In genomic region chr11:116440408-116441068, GRCm38 (mm10) we compare ENCODE assay signal across 1 mouse cellular context.
TF ChIP-seq lines count a peak whose summit lies in the region.

No protein-coding gene starts in this region.

TF ChIP-seq in CH12.LX, 34 proteins besides CTCF, POLR2A, EP300 and RAD21:
- TF ChIP-seq TBP (conservative IDR thresholded peaks at IDR 0.05; ENCODE audit: low read depth, low read length) = no peak
- TF ChIP-seq ZMIZ1 (IDR thresholded peaks at IDR 0.05; ENCODE audit: low read depth, low read length) = peak; percentile 1; the same call in 1 of the 2 replicates
- TF ChIP-seq MAZ (IDR thresholded peaks at IDR 0.05; ENCODE audit: low read depth, low read length) = no peak
- TF ChIP-seq PAX5 (IDR thresholded peaks at IDR 0.05; ENCODE audit: low read length) = no peak
- TF ChIP-seq MEF2A (IDR thresholded peaks at IDR 0.05; ENCODE audit: borderline replicate concordance, low read depth, low read length) = no peak
- TF ChIP-seq CHD2 (IDR thresholded peaks at IDR 0.05; ENCODE audit: low read length) = no peak
- TF ChIP-seq POLR2AphosphoS2 (IDR thresholded peaks at IDR 0.05; ENCODE audit: low read depth, low read length) = peak; percentile 3; the same call in 1 of the 2 replicates
- no peak for TF ChIP-seq KAT2A (IDR thresholded peaks at IDR 0.05; ENCODE audit: insufficient replicate concordance, low read length)
- TF ChIP-seq HCFC1 (IDR thresholded peaks at IDR 0.05; ENCODE audit: low read depth, low read length) = no peak
- TF ChIP-seq ETS1 (conservative IDR thresholded peaks at IDR 0.05; ENCODE audit: low read depth, low read length) = no peak
- TF ChIP-seq MAX (IDR thresholded peaks at IDR 0.05; ENCODE audit: low read length) = no peak
- no peak for TF ChIP-seq CHD1 (IDR thresholded peaks at IDR 0.05; ENCODE audit: low read depth, low read length)
TF ChIP-seq in CH12.LX: peak in this region for 2.
